Mouse (Mus musculus): ENCODE results near the gene Ptbp1.

DNA sequence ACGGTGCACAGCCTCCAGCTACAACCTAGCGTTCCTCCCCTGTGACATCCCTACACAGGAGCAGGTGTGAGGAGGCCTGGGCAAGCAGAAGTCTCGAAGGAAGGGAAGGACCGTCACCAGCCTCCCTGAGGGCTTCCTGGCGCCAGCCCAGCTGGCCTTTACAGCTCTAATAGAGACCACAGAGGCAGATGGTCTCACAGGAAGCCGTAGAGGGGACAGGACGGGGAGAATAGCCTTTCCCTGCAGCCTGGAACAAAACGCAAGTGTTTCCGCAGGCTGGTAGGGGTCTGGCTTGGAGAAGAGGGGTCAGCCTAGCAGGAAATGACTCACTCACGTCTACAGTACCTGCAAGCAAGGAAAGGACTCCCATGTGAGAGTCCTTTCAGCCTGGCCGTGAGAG, 46.4 kb upstream of the Ptbp1 start:
- TF ChIP-seq CTCF (IDR thresholded peaks at IDR 0.05; ENCODE audit: extremely low read depth, insufficient read depth, insufficient read length, insufficient replicate concordance): no peak
- no peak for TF ChIP-seq POLR2A (IDR thresholded peaks at IDR 0.05; ENCODE audit: low read depth, low read length)

All from spleen, adult 2 months (tissue).